Mouse (Mus musculus) CD4-positive, CD25-positive, alpha-beta regulatory T cell (primary cell): ENCODE results near the gene Vmn1r218. TPM values are rescaled to one million over a fixed set of nuclear protein-coding genes. Genes with fewer than 3 reads are reported as not detected.

Source experiments
- polyA plus RNA-seq: library from polyadenylated mRNA; unstranded; fragments of 100-300 nt; shearing (Covaris generic); gene quantifications from one replicate; pipeline ENCODE4 v1.2.1, GENCODE M21; 2017

The Vmn1r218 gene
- 0.02 TPM for polyA plus RNA-seq

DNA sequence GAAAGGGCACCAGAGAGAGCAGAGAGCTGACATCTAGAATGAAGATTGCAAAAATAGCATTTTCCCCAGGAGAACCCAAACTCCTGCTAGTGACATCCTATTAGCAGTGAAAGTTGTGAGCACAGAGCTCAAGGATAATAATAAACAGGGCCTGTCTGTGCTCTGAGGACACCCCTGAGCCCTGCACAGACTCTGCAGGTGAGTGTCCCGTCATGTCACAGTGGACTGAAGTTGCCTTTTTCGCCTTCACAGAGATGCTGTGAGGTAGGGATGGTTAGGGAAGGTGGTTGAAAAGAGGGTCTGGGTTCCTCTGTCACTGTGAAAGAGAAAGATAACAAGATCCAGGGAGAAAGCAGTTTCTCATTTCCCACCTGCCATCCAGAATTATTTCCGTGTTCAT lies at the start of gene Vmn1r218:
Vmn1r218 (plus strand) TSS at position 57 of the 400 bp plus-strand sequence.

DNA sequence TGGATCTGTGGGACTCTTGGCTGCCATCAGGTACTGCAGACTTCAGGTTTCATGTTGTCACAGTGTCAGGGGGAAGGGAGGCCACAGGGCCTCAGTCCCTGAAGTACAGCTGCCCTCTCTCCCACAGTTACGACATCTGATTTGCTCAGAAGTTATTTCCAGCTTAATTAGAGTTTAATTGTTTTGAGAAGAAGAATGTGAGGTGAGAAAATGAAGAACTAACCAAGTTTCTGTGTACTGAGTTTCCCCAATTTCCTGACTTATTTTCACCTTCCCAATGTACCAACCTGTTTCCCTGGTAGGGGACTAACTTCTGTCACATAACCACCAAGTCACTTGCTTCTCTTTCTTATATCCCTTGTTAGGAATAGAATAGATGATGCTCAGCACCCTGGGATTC lies 14.8 kb upstream of the Vmn1r218 start, which contains the start of gene Vmn1r217:
Vmn1r217 (minus strand) TSS at position 101 of the 400 bp plus-strand sequence.

GRCm38 (mm10) chr13:23159012-23159411 lies 26.1 kb downstream of the Vmn1r218 start, which contains the start of gene Vmn1r219:
Gene Vmn1r219, plus strand, starts transcription at chr13:23159312.

DNA sequence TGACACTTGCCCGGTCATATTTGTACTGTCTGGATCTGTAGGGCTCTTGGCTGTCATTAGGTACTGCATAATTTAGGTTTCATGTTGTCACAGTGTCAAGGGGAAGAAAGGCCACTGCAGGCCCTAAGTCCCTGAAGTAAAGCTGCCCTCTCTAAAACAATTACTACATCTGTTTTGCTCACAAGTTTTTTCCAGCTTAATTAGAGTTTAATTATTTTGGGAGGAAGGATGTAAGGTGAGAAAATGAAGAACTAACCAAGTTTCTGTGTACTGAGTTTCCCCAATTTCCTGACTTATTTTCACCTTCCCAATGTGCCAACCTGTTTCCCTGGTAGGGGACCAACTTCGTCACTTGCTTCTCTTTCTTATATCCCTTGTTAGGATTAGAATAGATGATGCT lies 54.9 kb downstream of the Vmn1r218 start, which contains the start of gene Vmn1r220:
Vmn1r220 (minus strand) TSS at position 101 of the 400 bp plus-strand sequence.

Other genes with a start within 250 kb of the Vmn1r218 start
- not detected for gene Vmn1r212, start 248.9 kb upstream of the Vmn1r218 start, polyA plus RNA-seq
- not detected for gene Vmn1r213, start 125.5 kb upstream of the Vmn1r218 start, polyA plus RNA-seq
- gene Vmn1r214, start 102.7 kb upstream of the Vmn1r218 start, polyA plus RNA-seq = 0.08 TPM
- not detected for gene Vmn1r215, start 65.1 kb upstream of the Vmn1r218 start, polyA plus RNA-seq
- not detected for gene Vmn1r217, start 14.9 kb upstream of the Vmn1r218 start, polyA plus RNA-seq
- gene Vmn1r219, start 26.2 kb downstream of the Vmn1r218 start, polyA plus RNA-seq = not detected
- gene Vmn1r220, start 54.8 kb downstream of the Vmn1r218 start, polyA plus RNA-seq = not detected
- gene Vmn1r221, start 81.0 kb downstream of the Vmn1r218 start, polyA plus RNA-seq = not detected
- 0.07 TPM for gene Vmn1r222, start 102.8 kb downstream of the Vmn1r218 start, polyA plus RNA-seq
- gene Vmn1r223, start 114.0 kb downstream of the Vmn1r218 start, polyA plus RNA-seq = not detected
- gene Zfp322a, start 236.1 kb downstream of the Vmn1r218 start, polyA plus RNA-seq = 25.9 TPM